Mouse (Mus musculus): ENCODE results near the gene Serpinb6b.

Serpinb6b gene

GRCm38 (mm10) chr13:32975710-32976109, 10.7 kb downstream of the Serpinb6b start:
- DNase-seq: no peak

- no peak for DNase-seq
Measured at GRCm38 (mm10) chr13:32982556-32983042, 17.6 kb downstream of the Serpinb6b start.

DNA sequence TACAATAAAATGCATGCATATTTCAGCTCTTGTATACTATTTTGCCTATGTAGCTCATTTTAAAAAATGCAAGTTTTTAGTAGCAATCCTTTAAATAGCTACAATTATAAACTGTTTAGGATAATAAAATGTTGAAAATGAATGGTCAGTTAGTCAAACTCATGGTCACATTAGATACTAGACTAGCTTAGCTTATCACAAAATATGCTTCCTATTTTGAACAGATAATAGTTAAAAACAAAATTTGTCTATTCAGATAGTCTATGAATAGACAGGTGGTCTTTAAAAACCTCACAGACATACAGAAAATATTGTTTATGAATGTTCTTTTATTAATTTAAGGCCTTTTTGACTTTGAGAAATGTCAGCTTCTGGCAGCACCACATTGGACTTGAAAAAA, 21.2 kb downstream of the Serpinb6b start:
- DNase-seq: no peak

GRCm38 (mm10) chr13:32993152-32993893, 28.3 kb downstream of the Serpinb6b start:
- DNase-seq: peak; percentile 13

DNA sequence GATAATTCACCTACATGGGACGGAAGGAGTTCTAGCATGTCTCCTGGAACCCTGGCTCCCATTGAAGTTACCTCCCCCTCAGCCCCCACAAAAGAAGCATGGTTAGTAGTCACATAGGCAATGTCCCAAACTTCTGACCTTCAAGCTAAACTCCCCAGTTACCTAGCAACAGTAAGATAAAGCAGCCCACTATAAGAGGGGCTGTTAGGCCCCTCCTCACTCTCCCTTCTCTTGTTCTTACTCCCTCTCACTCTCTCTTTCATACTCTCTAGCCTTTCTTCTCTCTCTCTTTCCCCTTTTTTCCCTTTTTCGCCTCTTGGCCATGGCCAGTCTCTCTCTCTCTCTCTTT, 28.9 kb downstream of the Serpinb6b start:
- no peak for DNase-seq

GRCm38 (mm10) chr13:32995051-32995450, 30.0 kb downstream of the Serpinb6b start:
- DNase-seq: no peak

DNA sequence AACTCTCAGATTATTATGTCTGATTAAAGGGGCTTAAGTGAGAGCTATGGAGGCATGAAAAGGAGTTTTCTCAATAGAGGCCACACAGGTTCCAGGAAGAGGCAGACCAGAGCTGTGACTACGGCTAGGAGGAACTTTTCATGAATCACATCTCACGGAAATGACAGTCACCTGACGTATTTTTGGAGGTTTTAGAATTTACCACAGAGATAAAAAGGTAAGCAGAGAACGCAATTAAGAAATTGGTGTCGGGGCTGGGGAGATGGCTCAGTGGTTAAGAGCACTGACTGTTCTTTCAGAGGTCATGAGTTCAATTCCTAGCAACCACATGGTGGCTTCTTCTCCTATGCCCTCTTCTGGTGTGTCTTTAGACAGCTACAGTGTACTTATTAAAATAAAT, 36.3 kb downstream of the Serpinb6b start:
- no peak for DNase-seq

DNA sequence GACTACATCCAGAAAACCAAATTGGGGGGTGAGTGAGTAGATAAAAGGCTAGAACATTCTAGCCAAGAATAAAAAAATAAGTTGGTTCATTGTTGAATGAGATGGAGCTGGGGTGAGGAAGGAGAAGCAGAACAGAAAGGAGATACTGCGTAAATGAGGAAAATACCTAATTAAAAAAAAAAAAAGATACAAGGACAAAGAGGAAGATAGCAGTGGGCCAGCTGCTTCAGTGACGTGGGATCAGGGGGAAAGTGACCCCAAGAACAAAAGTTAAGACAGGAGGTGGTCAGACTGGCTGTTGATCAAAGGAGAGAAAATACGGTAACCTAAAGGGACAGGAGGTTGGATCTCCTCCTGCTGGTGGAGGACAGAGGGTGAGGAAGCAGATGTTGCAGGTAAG, 37.9 kb downstream of the Serpinb6b start, which contains the start of gene Serpinb9:
TSS of gene Serpinb9 (plus strand) at position 301 of the 400 bp plus-strand sequence.
- no peak for DNase-seq

DNA sequence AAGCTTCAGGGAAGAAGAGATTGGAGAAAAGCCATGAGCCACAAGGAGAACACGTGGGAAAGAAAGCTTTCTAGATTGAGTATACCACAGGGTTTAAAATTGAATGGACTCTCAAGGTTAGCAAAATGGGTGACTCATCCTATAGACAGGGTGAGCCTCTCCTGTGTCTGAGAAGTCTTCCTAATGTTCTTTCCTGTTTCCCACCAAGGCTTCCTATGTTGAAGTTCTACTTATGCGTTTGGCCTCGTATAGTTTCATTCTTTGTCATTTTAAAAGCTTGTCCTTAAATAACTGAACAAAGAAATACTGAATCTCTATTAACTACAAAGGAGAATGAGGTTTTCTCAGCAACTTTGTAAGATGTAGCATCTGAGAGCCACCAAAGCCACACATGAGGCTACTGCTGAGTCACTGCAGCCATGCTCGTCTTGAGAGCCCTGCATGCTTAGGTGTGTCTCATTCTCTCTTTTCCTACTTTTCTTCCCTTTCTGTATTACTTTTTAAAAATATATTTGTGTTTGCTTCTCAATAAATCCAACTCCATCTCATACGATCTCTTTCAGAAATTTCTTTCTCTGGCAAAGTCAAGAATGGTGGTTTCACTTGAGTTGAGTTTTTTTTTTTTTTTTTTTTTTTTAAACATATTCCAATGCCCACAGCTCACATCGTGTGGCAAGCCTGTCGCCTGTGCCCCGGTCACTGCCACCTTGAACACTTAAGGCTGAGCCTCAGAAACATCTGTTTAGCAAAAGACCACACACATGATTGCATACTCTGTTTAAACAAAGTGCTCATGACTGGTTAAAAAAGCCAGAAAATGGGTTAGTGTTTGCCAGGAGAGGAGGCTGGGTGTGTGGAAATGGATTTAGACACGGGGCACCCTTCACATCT, 38.8 kb downstream of the Serpinb6b start:
- no peak for DNase-seq

DNA sequence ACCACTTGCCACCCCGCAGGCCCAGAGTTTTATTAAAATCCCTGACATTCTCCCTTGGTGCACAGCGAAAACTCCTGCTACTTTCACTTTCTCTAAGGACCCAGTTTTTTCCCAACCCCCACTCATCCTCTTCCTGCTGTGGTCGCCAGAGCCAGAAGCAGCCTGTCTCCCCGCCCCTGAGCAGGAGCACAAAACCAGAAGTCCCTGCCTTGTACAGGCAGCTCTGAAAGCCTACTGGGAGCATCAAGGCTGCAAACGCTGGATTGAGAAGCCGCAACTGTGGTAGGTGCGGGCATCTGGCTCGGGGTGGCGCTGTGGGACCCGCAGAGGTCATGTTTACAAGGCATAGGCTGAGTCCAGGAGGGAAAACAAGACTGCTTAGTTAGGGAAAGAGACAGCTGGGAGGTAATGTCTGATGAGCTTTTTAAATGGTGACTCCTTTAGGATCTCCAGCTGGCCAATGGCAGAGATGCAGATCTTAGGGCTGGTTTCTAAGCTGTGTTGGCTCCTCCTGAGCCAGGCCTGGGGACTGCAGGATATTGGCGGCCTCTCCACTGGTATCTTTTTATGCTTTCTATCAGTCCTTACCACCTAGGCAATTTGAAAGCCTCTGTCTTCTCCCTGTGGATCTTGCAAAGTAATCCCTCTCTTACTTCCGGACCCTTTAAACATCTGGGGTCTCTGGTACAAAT, 39.6 kb downstream of the Serpinb6b start:
- DNase-seq: peak; percentile 80

GRCm38 (mm10) chr13:33005501-33006075, 40.6 kb downstream of the Serpinb6b start:
- DNase-seq: peak; percentile 2

GRCm38 (mm10) chr13:33006555-33006954, 41.5 kb downstream of the Serpinb6b start:
- DNase-seq: no peak

- DNase-seq: no peak
Measured at GRCm38 (mm10) chr13:33012395-33012794, 47.4 kb downstream of the Serpinb6b start.

- DNase-seq: no peak
Measured at GRCm38 (mm10) chr13:33013271-33013670, 48.3 kb downstream of the Serpinb6b start.

- DNase-seq: no peak
Measured at GRCm38 (mm10) chr13:33022371-33022770, 57.4 kb downstream of the Serpinb6b start.

- DNase-seq: no peak
Measured at GRCm38 (mm10) chr13:33026427-33027057, 61.5 kb downstream of the Serpinb6b start.

DNA sequence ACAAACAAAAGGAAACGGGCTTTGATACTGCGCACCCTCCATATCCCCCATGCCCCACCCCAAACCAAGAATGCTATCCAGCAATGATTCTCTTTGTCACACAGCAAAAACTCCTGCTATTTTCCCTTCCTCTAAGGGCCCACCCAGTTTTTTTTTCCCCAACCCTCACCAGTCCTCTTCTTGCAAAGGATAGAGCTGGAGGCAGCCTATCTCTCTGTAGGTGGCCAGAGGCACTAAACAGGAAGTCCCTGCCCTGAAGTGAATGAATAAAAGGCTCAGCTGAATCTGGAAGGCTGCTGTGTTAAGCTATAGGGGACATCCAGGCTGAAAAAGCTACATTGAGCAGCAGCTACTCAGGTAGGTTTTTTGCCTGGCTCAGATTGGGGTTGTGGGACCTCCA, 62.2 kb downstream of the Serpinb6b start, which contains the start of gene Serpinb9b:
TSS of gene Serpinb9b (plus strand) at position 173 of the 400 bp plus-strand sequence.
- no peak for DNase-seq

DNA sequence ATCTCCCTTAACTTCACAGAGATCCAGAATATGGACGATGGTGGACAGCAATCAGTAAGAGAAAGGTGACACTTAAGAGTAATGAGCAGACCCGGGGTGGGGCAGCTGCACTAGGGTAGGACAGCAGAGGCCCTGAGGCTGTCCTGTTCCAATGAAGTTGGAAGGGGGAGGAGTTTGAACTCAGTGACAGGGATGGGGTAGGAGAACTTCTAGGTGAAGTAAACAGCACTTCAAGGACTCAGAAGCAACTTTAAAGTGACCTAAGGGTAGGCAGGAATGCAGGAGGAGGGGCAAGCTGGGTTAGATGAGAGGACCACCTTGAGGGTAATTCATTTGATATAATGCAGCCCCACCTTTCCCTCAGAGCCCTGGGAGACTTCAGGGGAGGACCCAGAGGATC, 63.1 kb downstream of the Serpinb6b start:
- DNase-seq: no peak

DNA sequence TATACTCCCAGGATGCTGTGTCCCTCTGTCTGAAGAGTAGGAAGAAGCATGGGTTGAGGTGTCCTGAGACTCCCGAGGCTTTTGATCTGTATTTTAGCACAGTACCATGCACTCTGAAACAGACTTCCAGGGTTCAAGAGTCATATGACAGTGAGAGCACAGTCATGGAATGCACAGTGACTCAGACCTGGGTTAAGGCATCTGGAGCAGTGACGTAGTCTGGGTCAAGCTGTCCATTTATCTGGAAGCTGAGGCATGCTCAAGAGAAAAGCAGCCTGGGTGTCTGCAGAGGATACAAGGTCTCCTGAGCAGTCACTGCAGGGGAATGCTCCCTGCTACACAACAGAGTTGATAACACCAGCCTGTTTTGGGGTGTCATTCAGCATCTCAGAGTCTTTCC, 63.5 kb downstream of the Serpinb6b start:
- DNase-seq: no peak

Data from embryo, embryonic 11 days (tissue).